Mouse (Mus musculus) E14TG2a.4 (cell line): ENCODE results near the gene Tmem238l.

Experiments used
- CTCF ChIP-seq: conservative IDR thresholded peaks from 2 replicates; pipeline ENCODE4 v1.5.1; 2014; ENCODE audit warnings: low read length
- NANOG ChIP-seq: IDR thresholded peaks from 2 replicates; pipeline ENCODE4 v1.6.1; 2014; ENCODE audit warnings: borderline replicate concordance, low read length, mixed read lengths

GRCm38 (mm10) chr11:66956303-66956702 lies at the start of gene Tmem238l:
- TF ChIP-seq CTCF (no peak), NANOG (no peak)
